Mouse (Mus musculus): ENCODE results near the gene Atad3a. TPM values are rescaled to one million over a fixed set of nuclear protein-coding genes. Genes with fewer than 3 reads are reported as not detected.

Gene Atad3a
- polyA plus RNA-seq, 1 experiment from 2014 or later = 99.0 TPM

DNA sequence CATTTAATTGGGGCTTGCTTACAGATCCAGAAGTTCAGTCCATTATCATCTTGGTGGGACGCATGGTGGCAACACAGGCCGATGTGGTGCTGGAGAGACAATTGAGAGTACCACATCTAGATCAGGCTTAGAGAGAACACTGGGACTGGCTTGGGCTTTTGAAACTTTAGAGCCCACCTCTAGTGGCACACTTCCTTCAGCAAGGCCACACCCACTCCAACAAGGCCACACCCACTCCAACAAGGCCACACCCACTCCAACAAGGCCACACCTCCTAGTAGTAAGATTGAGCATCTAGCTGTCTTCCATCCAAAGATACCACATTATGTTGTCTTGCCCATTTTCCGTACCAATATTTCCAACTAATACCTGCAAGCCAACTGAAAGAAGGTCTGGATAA lies 68.5 kb downstream of the Atad3a start:
- no peak overlapping the region for H3K4me2 ChIP-seq (ENCODE audit: low read depth, low read length)
- 97% methylated on average over 3 of the region's 3 CpGs for WGBS
- no peaks in the 10 kb centered on the region for H3K36me3 ChIP-seq (ENCODE audit: control insufficient read depth, insufficient read depth, low read length)
- H3K4me3 ChIP-seq (replicated peaks; ENCODE audit: low read length) = no peak overlapping the region
- H3K27me3 ChIP-seq (ENCODE audit: control insufficient read depth, insufficient read depth, low read length) = no peaks in the 10 kb centered on the region; the same call in 1 of the 2 replicates
- H3K4me1 ChIP-seq (ENCODE audit: control insufficient read depth, insufficient read depth, low read length) = peaks cover 20% of the 10 kb centered on the region
- no peaks in the 10 kb centered on the region for H3K9me3 ChIP-seq (replicated peaks; ENCODE audit: control insufficient read depth, low read length)
- H3K27ac ChIP-seq (ENCODE audit: low read length) = no peak overlapping the region
- no peak overlapping the region for H3K9ac ChIP-seq (ENCODE audit: low read length)
- ATAC-seq (ENCODE audit: insufficient read depth, low FRiP score) = no peak

Small RNA genes lying within 50 kb of the gene (microRNA-seq; reads per million reads assigned to microRNA genes)
- gene Gm27743 = not detected

Other genes with a start within 250 kb of the Atad3a start
- gene Nadk, start 198.7 kb downstream of the Atad3a start, polyA plus RNA-seq (2015; fragmentation: Nextera tagmentation; extraction: Ambion mirVana) = 85.5 and 89.1 TPM in 2 replicates
- 6.3 and 6.8 TPM in 2 replicates for gene Slc35e2, start 159.7 kb downstream of the Atad3a start, polyA plus RNA-seq (2015; fragmentation: Nextera tagmentation; extraction: Ambion mirVana)
- gene Cdk11b, start 136.2 kb downstream of the Atad3a start, polyA plus RNA-seq (2015; fragmentation: Nextera tagmentation; extraction: Ambion mirVana) = 50.8 and 55.7 TPM in 2 replicates
- gene Gm10563, start 115.7 kb downstream of the Atad3a start, polyA plus RNA-seq (2015; fragmentation: Nextera tagmentation; extraction: Ambion mirVana) = not detected in 2 replicates
- gene Mmp23, start 107.7 kb downstream of the Atad3a start, polyA plus RNA-seq (2015; fragmentation: Nextera tagmentation; extraction: Ambion mirVana) = 53.8 and 59.8 TPM in 2 replicates
- gene Mib2, start 91.9 kb downstream of the Atad3a start, polyA plus RNA-seq (2015; fragmentation: Nextera tagmentation; extraction: Ambion mirVana) = 23.3 and 23.8 TPM in 2 replicates
- 2.5 and 2.8 TPM in 2 replicates for gene Fndc10, start 66.8 kb downstream of the Atad3a start, polyA plus RNA-seq (2015; fragmentation: Nextera tagmentation; extraction: Ambion mirVana)
- 132 and 136 TPM in 2 replicates for gene Ssu72, start 56.3 kb downstream of the Atad3a start, polyA plus RNA-seq (2015; fragmentation: Nextera tagmentation; extraction: Ambion mirVana)
- 0.46 and 0.47 TPM in 2 replicates for gene Tmem240, start 26.3 kb downstream of the Atad3a start, polyA plus RNA-seq (2015; fragmentation: Nextera tagmentation; extraction: Ambion mirVana)
- 34.0 and 34.4 TPM in 2 replicates for gene Vwa1, start 13.6 kb upstream of the Atad3a start, polyA plus RNA-seq (2015; fragmentation: Nextera tagmentation; extraction: Ambion mirVana)
- 0.35 and 0.43 TPM in 2 replicates for gene Tmem88b, start 24.8 kb upstream of the Atad3a start, polyA plus RNA-seq (2015; fragmentation: Nextera tagmentation; extraction: Ambion mirVana)
- gene Ankrd65, start 29.3 kb upstream of the Atad3a start, polyA plus RNA-seq (2015; fragmentation: Nextera tagmentation; extraction: Ambion mirVana) = 0.31 and 0.35 TPM in 2 replicates
- 191 and 199 TPM in 2 replicates for gene Mrpl20, start 41.8 kb upstream of the Atad3a start, polyA plus RNA-seq (2015; fragmentation: Nextera tagmentation; extraction: Ambion mirVana)
- 173 and 181 TPM in 2 replicates for gene Ccnl2, start 51.4 kb upstream of the Atad3a start, polyA plus RNA-seq (2015; fragmentation: Nextera tagmentation; extraction: Ambion mirVana)
- gene Aurkaip1, start 70.2 kb upstream of the Atad3a start, polyA plus RNA-seq (2015; fragmentation: Nextera tagmentation; extraction: Ambion mirVana) = 135 and 158 TPM in 2 replicates
- gene Mxra8, start 78.6 kb upstream of the Atad3a start, polyA plus RNA-seq (2015; fragmentation: Nextera tagmentation; extraction: Ambion mirVana) = 126 and 152 TPM in 2 replicates
- 5.0 and 5.3 TPM in 2 replicates for gene Dvl1, start 86.3 kb upstream of the Atad3a start, polyA plus RNA-seq (2015; fragmentation: Nextera tagmentation; extraction: Ambion mirVana)
- gene Tas1r3, start 102.3 kb upstream of the Atad3a start, polyA plus RNA-seq (2015; fragmentation: Nextera tagmentation; extraction: Ambion mirVana) = 0.32 and 0.35 TPM in 2 replicates
- gene Cptp, start 108.3 kb upstream of the Atad3a start, polyA plus RNA-seq (2015; fragmentation: Nextera tagmentation; extraction: Ambion mirVana) = 19.4 and 23.0 TPM in 2 replicates
- gene Ints11, start 108.5 kb upstream of the Atad3a start, polyA plus RNA-seq (2015; fragmentation: Nextera tagmentation; extraction: Ambion mirVana) = 61.2 and 63.9 TPM in 2 replicates
- gene Pusl1, start 130.7 kb upstream of the Atad3a start, polyA plus RNA-seq (2015; fragmentation: Nextera tagmentation; extraction: Ambion mirVana) = 51.2 and 54.1 TPM in 2 replicates
- gene Acap3, start 130.7 kb upstream of the Atad3a start, polyA plus RNA-seq (2015; fragmentation: Nextera tagmentation; extraction: Ambion mirVana) = 18.0 and 24.0 TPM in 2 replicates
- gene Ube2j2, start 182.7 kb upstream of the Atad3a start, polyA plus RNA-seq (2015; fragmentation: Nextera tagmentation; extraction: Ambion mirVana) = 71.6 and 74.5 TPM in 2 replicates
- 32.0 and 37.6 TPM in 2 replicates for gene C1qtnf12, start 201.2 kb upstream of the Atad3a start, polyA plus RNA-seq (2015; fragmentation: Nextera tagmentation; extraction: Ambion mirVana)
- gene B3galt6, start 231.6 kb upstream of the Atad3a start, polyA plus RNA-seq (2015; fragmentation: Nextera tagmentation; extraction: Ambion mirVana) = 11.0 and 11.6 TPM in 2 replicates
- gene Sdf4, start 231.8 kb upstream of the Atad3a start, polyA plus RNA-seq (2015; fragmentation: Nextera tagmentation; extraction: Ambion mirVana) = 165 and 166 TPM in 2 replicates

Measured in stomach, embryonic 16.5 days (tissue).